Mouse (Mus musculus) lung, postnatal 4 days (tissue): ENCODE measurements around the gene Qtrt1.
"Not testable (repeated sequence)": the region's sequence is repeated elsewhere in the genome, so short reads cannot be mapped to it uniquely, and the experiment has no call there.

ENCODE experiments used
- DNase-seq, 2 experiments: peaks; one replicate each; pipeline ENCODE4 v3.0.0; 2021

Qtrt1 gene

GRCm38 (mm10) chr9:21451870-21452269, 40.2 kb downstream of the Qtrt1 start:
- DNase-seq: no peak

GRCm38 (mm10) chr9:21453003-21453402, 41.4 kb downstream of the Qtrt1 start:
- no peak for DNase-seq

- no peak for DNase-seq
Observed at GRCm38 (mm10) chr9:21453459-21453858, 41.8 kb downstream of the Qtrt1 start.

DNA sequence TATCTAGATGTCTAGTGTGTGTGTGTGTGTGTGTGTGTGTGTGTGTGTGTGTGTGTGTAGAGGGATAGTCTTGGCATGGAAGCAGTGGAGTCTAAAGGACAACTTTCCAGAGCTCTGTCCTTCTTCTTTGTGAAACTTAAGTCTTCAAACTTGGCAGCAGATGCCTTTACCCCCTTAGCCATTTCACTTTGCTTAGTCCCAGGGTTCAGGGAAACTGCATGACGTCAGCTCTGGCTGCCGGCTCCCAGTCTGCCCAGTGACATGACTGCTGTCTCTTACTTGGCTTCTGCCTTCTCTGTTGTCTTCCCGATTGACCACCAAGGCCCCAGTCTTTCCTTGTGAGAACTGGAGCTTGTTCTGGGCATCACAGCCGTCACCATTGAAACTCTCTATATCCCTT, 42.9 kb downstream of the Qtrt1 start:
- peak in 1 of 2 experiments; percentile 39 for DNase-seq

DNA sequence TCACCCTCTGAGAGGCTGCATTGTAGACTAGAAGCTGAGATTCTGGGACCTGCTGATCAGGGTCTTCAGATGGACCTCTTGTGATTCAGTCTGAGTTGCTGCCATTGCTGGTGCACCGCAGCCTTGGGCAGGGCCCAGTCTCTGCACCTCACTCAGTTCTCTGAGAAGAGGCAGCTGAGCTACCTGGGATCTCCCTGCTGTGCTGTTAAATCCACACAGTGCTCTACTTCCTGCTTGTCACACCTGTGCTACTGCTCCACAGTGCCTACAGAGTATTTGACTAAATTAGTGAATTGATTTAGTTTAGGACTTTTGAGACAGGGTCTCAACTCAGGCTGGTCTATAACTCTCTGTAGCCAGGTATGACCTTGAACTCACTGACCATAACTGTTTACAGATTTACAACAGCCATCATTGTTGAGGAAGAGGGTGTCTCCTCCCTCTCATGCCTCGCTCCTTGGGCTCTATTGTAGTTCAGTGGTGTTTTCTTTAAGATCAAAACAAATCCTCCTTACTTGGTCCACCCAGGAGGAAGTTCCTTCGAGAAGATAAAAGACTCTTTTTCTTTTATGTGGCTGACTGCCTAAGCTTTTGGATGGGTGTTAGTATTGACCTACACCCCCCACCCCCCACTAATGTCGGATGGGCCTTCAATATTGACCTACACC, 43.6 kb downstream of the Qtrt1 start:
- no peak for DNase-seq

GRCm38 (mm10) chr9:21456246-21456929, 44.8 kb downstream of the Qtrt1 start:
- no peak for DNase-seq

GRCm38 (mm10) chr9:21456930-21457634, 45.4 kb downstream of the Qtrt1 start:
- no peak for DNase-seq

DNA sequence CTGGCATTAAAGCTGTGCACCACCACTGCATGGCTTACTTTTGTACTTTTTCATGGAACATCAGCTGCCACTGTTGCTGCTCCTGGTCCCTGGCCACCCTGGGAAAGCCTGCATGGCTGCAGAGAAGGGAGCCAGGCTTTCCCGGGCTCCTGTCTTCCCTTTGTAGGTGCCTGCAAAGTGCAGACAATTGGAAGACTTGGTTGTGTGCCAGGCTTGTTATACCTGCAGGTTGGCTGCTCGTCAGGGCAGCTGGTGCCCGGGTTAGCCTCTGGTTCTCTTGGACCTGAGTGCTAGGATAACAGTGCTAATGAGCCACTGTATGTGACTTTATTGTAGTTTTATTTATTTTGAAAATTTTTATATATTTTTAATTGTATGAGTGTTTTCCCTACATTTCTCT, 47.2 kb downstream of the Qtrt1 start:
- DNase-seq: no peak

GRCm38 (mm10) chr9:21460400-21460940, 48.8 kb downstream of the Qtrt1 start:
- DNase-seq: no peak

DNA sequence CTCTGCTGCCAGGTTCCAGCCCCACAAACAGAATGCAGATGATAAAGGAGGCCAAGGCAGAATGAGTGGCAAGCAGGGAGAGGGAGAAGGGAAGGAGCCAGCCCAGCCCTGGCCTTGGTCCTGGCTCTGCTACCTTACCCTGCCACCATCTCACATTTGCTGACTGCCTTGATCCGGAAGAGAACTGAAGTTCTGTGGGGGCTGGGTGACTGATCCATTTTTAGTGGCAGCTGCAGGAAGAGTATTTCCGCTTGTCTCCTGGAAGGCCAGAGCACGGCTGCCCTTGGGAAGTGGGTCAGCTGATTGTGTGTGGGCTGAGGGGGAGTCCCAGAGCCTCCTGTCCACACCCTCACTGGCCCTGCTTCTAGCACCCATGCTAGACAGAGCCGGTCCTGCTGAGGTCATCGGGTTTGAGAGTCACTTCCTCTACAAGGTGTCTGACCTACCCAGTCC, 51.5 kb downstream of the Qtrt1 start:
- DNase-seq: peak; percentile 67 to 84

GRCm38 (mm10) chr9:21463766-21464564, 52.3 kb downstream of the Qtrt1 start:
- no peak for DNase-seq

DNA sequence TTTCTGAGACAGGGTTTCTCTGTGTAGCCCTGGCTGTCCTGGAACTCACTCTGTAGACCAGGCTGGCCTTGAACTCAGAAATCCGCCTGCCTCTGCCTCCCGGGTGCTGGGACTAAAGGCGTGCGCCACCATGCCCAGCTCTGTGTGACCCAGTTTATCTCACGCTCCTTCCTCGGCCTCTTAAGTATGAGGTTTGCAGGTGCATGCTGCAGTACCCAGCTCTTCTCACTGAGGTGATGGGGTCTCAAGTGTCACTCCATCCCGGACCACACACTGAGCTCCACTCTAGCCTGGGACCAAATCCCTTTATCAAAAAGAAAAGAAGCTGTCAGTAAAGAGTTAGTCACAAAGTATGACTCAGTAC, 52.9 kb downstream of the Qtrt1 start:
- DNase-seq: not testable (repeated sequence)

DNA sequence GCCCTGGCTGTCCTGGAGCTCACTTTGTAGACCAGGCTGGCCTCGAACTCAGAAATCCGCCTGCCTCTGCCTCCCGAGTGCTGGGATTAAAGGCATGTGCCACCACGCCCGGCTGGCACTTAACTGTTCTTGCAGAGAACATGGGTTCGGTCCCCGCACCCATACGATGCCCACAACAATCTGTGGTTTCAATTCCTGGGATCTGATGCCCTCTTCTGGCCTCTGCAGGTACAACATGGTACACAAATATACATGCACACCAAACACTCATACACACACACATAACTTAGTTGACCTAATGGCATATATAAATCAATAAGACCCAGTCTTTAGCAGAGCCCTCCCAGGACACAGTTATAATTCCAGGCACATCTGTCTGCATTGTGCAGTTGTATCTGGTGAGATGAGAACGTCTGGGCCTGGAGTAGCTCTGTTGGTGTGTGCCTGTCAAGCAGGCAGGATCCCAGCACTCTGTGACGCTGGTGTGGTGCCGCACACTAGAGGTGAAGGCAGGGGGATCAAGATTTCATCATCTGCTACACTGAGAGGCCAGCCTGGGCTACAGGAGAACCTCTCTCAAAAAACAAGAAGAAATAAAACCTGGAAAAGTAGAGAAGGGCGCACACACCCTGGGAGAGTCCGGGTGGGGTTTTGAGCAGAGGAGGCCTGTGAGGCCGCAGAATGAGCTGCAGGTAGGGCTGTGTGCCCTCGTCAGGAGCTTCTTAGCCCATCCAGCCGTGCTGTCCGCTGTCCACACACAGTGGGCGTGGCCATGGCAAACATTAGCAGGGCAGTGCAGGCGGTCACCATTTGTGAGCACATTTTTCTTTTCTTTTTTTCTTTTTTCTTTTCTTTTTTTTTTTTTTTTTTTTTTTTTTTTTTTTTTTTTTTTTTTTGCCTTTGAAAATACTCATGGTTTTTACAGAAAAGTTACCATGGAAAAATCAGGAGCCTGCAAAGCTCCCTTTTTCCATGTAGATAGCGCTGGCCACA, 57.7 kb downstream of the Qtrt1 start:
- peak in 1 of 2 experiments; percentile 70 for DNase-seq
